Mouse (Mus musculus): Measurements from ENCODE around the gene Olfr139. TPM values are rescaled to one million over a fixed set of nuclear protein-coding genes. Genes with fewer than 3 reads are reported as not detected.

Gene Olfr139
- not detected in 2 replicates for polyA plus RNA-seq (2015; fragmentation: Nextera tagmentation; extraction: Ambion mirVana)

DNA sequence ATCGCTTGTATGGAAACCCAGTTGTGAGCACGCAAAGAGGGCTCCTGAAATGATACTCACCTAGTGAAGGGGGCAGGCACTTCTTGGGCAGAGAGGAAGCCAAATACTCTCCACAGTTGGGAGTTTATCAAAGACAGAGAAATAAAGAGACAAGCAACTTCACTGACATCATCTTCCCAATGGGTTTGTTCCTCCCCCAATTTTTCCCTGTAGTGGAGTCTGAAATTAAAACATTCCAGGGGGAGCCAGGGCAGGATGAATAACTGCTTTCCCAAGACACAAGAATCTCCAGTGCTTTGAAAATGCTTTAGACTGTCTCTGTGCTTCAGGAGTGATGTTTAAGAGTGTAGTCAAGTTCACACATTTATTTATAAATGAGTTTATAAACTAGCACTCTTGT is at the start of gene Olfr139, which contains the start of gene Olfr399:
Gene Olfr139, minus strand, starts transcription at position 101 of the 400 bp plus-strand sequence.
Gene Olfr399, minus strand, starts transcription at position 165 of the 400 bp plus-strand sequence.

DNA sequence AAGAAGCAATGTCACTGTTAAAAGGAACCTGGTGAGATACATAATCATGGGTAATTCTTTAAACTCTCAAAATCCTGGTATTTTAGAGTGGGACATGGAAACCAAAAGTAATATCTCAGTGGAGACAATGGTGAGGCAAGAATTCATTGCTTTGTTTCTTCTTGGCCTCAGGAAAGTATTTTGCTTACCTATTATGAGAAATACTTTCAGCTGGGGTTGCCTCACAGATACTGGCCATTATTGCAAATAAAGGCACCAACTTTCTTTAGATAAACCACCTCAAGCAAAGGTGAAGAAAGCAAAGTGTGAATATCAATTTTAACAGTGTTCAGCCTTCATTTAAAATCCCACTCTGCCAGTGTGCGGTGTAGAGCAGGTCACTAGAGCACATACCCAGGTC is 13.3 kb upstream of the Olfr139 start, which contains the start of gene Zfp616:
Gene Zfp616, plus strand, starts transcription at position 301 of the 400 bp plus-strand sequence.

Other genes starting within 250 kb of the Olfr139 start
- gene Olfr392, start 239.5 kb downstream of the Olfr139 start, polyA plus RNA-seq (2015; fragmentation: Nextera tagmentation; extraction: Ambion mirVana), result not detected in 2 replicates
- not detected in 2 replicates for gene Olfr393, start 205.1 kb downstream of the Olfr139 start, polyA plus RNA-seq (2015; fragmentation: Nextera tagmentation; extraction: Ambion mirVana)
- not detected in 2 replicates for gene Olfr394, start 165.8 kb downstream of the Olfr139 start, polyA plus RNA-seq (2015; fragmentation: Nextera tagmentation; extraction: Ambion mirVana)
- not detected in 2 replicates for gene Olfr395, start 147.3 kb downstream of the Olfr139 start, polyA plus RNA-seq (2015; fragmentation: Nextera tagmentation; extraction: Ambion mirVana)
- not detected in 2 replicates for gene Olfr23, start 119.9 kb downstream of the Olfr139 start, polyA plus RNA-seq (2015; fragmentation: Nextera tagmentation; extraction: Ambion mirVana)
- not detected in 2 replicates for gene Olfr397, start 95.7 kb downstream of the Olfr139 start, polyA plus RNA-seq (2015; fragmentation: Nextera tagmentation; extraction: Ambion mirVana)
- gene Olfr398, start 66.1 kb downstream of the Olfr139 start, polyA plus RNA-seq (2015; fragmentation: Nextera tagmentation; extraction: Ambion mirVana), result not detected in 2 replicates
- not detected in 2 replicates for gene Olfr399, start 64 bp upstream of the Olfr139 start, polyA plus RNA-seq (2015; fragmentation: Nextera tagmentation; extraction: Ambion mirVana)
- gene Zfp616, start 13.4 kb upstream of the Olfr139 start, polyA plus RNA-seq (2015; fragmentation: Nextera tagmentation; extraction: Ambion mirVana), result not detected in 2 replicates
- gene Olfr401, start 57.2 kb upstream of the Olfr139 start, polyA plus RNA-seq (2015; fragmentation: Nextera tagmentation; extraction: Ambion mirVana), result not detected in 2 replicates
- not detected in 2 replicates for gene Olfr402, start 97.0 kb upstream of the Olfr139 start, polyA plus RNA-seq (2015; fragmentation: Nextera tagmentation; extraction: Ambion mirVana)
- gene Olfr403, start 129.7 kb upstream of the Olfr139 start, polyA plus RNA-seq (2015; fragmentation: Nextera tagmentation; extraction: Ambion mirVana), result not detected in 2 replicates
- not detected in 2 replicates for gene Olfr43, start 154.8 kb upstream of the Olfr139 start, polyA plus RNA-seq (2015; fragmentation: Nextera tagmentation; extraction: Ambion mirVana)
- not detected in 2 replicates for gene Olfr406, start 203.3 kb upstream of the Olfr139 start, polyA plus RNA-seq (2015; fragmentation: Nextera tagmentation; extraction: Ambion mirVana)
- not detected in 2 replicates for gene Olfr59, start 227.2 kb upstream of the Olfr139 start, polyA plus RNA-seq (2015; fragmentation: Nextera tagmentation; extraction: Ambion mirVana)